ENCODE assay signal across 7 mouse cellular contexts in the genomic region with DNA sequence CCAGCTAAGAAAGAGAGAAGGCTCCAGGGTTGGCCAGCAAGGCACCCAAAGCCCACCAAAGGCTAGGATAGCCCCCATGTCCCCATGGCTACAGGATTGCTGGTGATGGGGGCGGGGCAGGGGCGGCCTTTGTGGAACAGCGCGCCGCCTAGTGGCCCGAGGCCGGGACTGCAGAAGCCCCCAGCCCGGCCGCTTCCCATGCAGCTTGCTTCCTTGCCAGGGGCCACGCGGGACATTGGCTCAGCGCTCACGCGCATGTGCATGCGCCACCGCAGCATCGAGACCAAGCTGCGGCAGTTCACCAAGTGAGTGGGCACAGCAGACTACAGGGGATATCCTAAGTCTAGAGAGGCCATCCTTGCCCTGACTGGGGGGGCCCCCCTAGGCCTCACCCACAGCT. TPM values are rescaled to one million over a fixed set of nuclear protein-coding genes. Genes with fewer than 3 reads are reported as not detected.
A peak's percentile ranks its signal among the peaks of the same experiment; 100 is the strongest.
DNase-seq lines count a peak whose midpoint lies in the region; ATAC-seq and TF ChIP-seq lines count a peak whose summit lies in the region.

No protein-coding gene starts in this region.

- no peak overlapping the region for H3K4me3 ChIP-seq in embryonic facial prominence, embryonic 14.5 days (ENCODE audit: low read depth, low read length)
- H3K4me3 ChIP-seq in hindbrain, embryonic 10.5 days: peak overlapping the region; percentile 23; the same call in 1 of the 2 replicates
- no peak overlapping the region for H3K4me3 ChIP-seq in liver, postnatal 0 days (ENCODE audit: low read depth, low read length)
- H3K4me3 ChIP-seq in neural tube, embryonic 15.5 days (replicated peaks): no peak overlapping the region

- TF ChIP-seq CTCF in liver, postnatal 0 days (IDR thresholded peaks at IDR 0.05; ENCODE audit: low read depth): peak; percentile 77

- no peaks in the 10 kb centered on the region for H3K9me3 ChIP-seq in embryonic facial prominence, embryonic 14.5 days (ENCODE audit: control insufficient read depth, low read length)
- H3K9me3 ChIP-seq in hindbrain, embryonic 10.5 days: no peaks in the 10 kb centered on the region
- H3K9me3 ChIP-seq in liver, postnatal 0 days (ENCODE audit: low read length): no peaks in the 10 kb centered on the region
- no peaks in the 10 kb centered on the region for H3K9me3 ChIP-seq in neural tube, embryonic 15.5 days (replicated peaks)

- H3K4me2 ChIP-seq in embryonic facial prominence, embryonic 14.5 days (ENCODE audit: low read depth, low read length): 0 out of 2 replicates have a peak overlapping the region, but pooled peaks have one; percentile 8
- no peak overlapping the region for H3K4me2 ChIP-seq in liver, postnatal 0 days (ENCODE audit: low read depth, low read length)
- no peak overlapping the region; the same call in 1 of the 2 replicates for H3K4me2 ChIP-seq in neural tube, embryonic 15.5 days

- TF ChIP-seq EP300 in liver, postnatal 0 days (IDR thresholded peaks at IDR 0.05; ENCODE audit: low read depth): no peak

- no peaks in the 10 kb centered on the region for H3K27me3 ChIP-seq in embryonic facial prominence, embryonic 14.5 days (replicated peaks; ENCODE audit: control insufficient read depth, insufficient read depth, low read length)
- H3K27me3 ChIP-seq in hindbrain, embryonic 10.5 days (ENCODE audit: insufficient read depth, poor library complexity, severe bottlenecking): no peaks in the 10 kb centered on the region
- peaks cover 7% of the 10 kb centered on the region; the same call in 1 of the 2 replicates for H3K27me3 ChIP-seq in liver, postnatal 0 days (ENCODE audit: insufficient read depth, low read length)
- H3K27me3 ChIP-seq in neural tube, embryonic 15.5 days (replicated peaks): no peaks in the 10 kb centered on the region

- no peak overlapping the region for H3K9ac ChIP-seq in embryonic facial prominence, embryonic 14.5 days (ENCODE audit: low read depth, low read length)
- no peak overlapping the region for H3K9ac ChIP-seq in liver, postnatal 0 days (replicated peaks)
- no peak overlapping the region for H3K9ac ChIP-seq in neural tube, embryonic 15.5 days (replicated peaks)

- no peak overlapping the region for H3K27ac ChIP-seq in embryonic facial prominence, embryonic 14.5 days (replicated peaks; ENCODE audit: low read depth, low read length)
- peak overlapping the region; percentile 68 for H3K27ac ChIP-seq in hindbrain, embryonic 10.5 days
- H3K27ac ChIP-seq in liver, postnatal 0 days (ENCODE audit: low read depth): no peak overlapping the region
- peak overlapping the region; percentile 2; the same call in 1 of the 2 replicates for H3K27ac ChIP-seq in neural tube, embryonic 15.5 days (replicated peaks)

- H3K36me3 ChIP-seq in embryonic facial prominence, embryonic 14.5 days (ENCODE audit: control insufficient read depth, insufficient read depth, low read length): peaks cover 60% of the 10 kb centered on the region
- H3K36me3 ChIP-seq in hindbrain, embryonic 10.5 days: peaks cover 81% of the 10 kb centered on the region
- no peaks in the 10 kb centered on the region for H3K36me3 ChIP-seq in liver, postnatal 0 days (replicated peaks; ENCODE audit: insufficient read depth, low read length)
- H3K36me3 ChIP-seq in neural tube, embryonic 15.5 days: peaks cover 49% of the 10 kb centered on the region

- DNase-seq in ovary, postnatal 36 days (ENCODE audit: low spot score): peak; percentile 65
- DNase-seq in ovary, adult 18-20 months (ENCODE audit: low spot score): no peak
- peak; percentile 75 for DNase-seq in adrenal gland, postnatal 10 days
- peak; percentile 51 for DNase-seq in embryonic facial prominence, embryonic 14.5 days (ENCODE audit: low spot score)
- peak; percentile 79 for DNase-seq in hindbrain, embryonic 10.5 days (ENCODE audit: low spot score)
- DNase-seq in liver, postnatal 0 days: peak; percentile 68

- WGBS in embryonic facial prominence, embryonic 14.5 days: 8% methylated on average over 18 of the region's 18 CpGs
- 19% methylated on average over 18 of the region's 18 CpGs for WGBS in hindbrain, embryonic 10.5 days
- 12% methylated on average over 18 of the region's 18 CpGs for WGBS in liver, postnatal 0 days (ENCODE audit: insufficient replicate concordance)
- WGBS in neural tube, embryonic 15.5 days: 5% methylated on average over 17 of the region's 18 CpGs

- ATAC-seq in embryonic facial prominence, embryonic 14.5 days (ENCODE audit: low read depth): peak; percentile 19
- no peak for ATAC-seq in liver, postnatal 0 days
- no peak for ATAC-seq in neural tube, embryonic 15.5 days (ENCODE audit: low FRiP score)

- peaks cover 20% of the 10 kb centered on the region for H3K4me1 ChIP-seq in embryonic facial prominence, embryonic 14.5 days (ENCODE audit: control insufficient read depth, insufficient read depth, low read length)
- H3K4me1 ChIP-seq in hindbrain, embryonic 10.5 days (replicated peaks): peaks cover 53% of the 10 kb centered on the region
- peaks cover 6% of the 10 kb centered on the region; the same call in 1 of the 2 replicates for H3K4me1 ChIP-seq in liver, postnatal 0 days (ENCODE audit: insufficient read depth)
- peaks cover 49% of the 10 kb centered on the region for H3K4me1 ChIP-seq in neural tube, embryonic 15.5 days

RNA-seq across cellular contexts. Expression of a gene that starts 5.6 kb away (rescaled TPM):
- 10 to 100 TPM; 28.3 to 38.3 TPM for total RNA-seq in adrenal gland, postnatal 10 days (2021)
- 13.5 and 13.8 TPM in 2 replicates for polyA plus RNA-seq in embryonic facial prominence, embryonic 14.5 days (2014; fragmentation: Nextera tagmentation; extraction: Ambion mirVana)
- polyA plus RNA-seq in hindbrain, embryonic 10.5 days (2016; fragmentation: Nextera tagmentation; extraction: Ambion mirVana): 6.4 and 6.9 TPM in 2 replicates
- 0.95 and 1.2 TPM in 2 replicates for polyA plus RNA-seq in liver, postnatal 0 days (2015; fragmentation: Nextera tagmentation; extraction: Ambion mirVana)
- polyA plus RNA-seq in neural tube, embryonic 15.5 days (2015; fragmentation: Nextera tagmentation; extraction: Ambion mirVana): 21.2 and 31.8 TPM in 2 replicates

Comparison
In these comparisons a context has a peak if more than half of its experiments do, and no peak if none do; other contexts are left out.
1. H3K27ac ChIP-seq: peak in hindbrain, embryonic 10.5 days (single experiment) and neural tube, embryonic 15.5 days (single experiment); none in embryonic facial prominence, embryonic 14.5 days (single experiment) and liver, postnatal 0 days (single experiment).